Mouse (Mus musculus) embryonic facial prominence, embryonic 10.5 days (tissue): ENCODE measurements around the gene Slc25a34. TPM values are rescaled to one million over a fixed set of nuclear protein-coding genes. Genes with fewer than 3 reads are reported as not detected.

Experiments
- DNase-seq: peaks from one replicate; pipeline ENCODE4 v3.0.0-alpha.2; 2017; ENCODE audit warnings: low spot score
- H3K27ac ChIP-seq: fragments of 300-500 bp; sonication (generic); replicated peaks from 2 replicates; pipeline ENCODE4 v1.5.1; 2016; ENCODE audit warnings: mild to moderate bottlenecking
- H3K27me3 ChIP-seq: fragments of 300-500 bp; sonication (generic); replicated peaks from 2 replicates; pipeline ENCODE4 v1.6.1; 2016; ENCODE audit warnings: low read depth, mild to moderate bottlenecking; ENCODE audit not compliant: poor library complexity, severe bottlenecking
- H3K36me3 ChIP-seq: fragments of 300-500 bp; sonication (generic); replicated peaks from 2 replicates; pipeline ENCODE4 v1.6.1; 2016; ENCODE audit warnings: mild to moderate bottlenecking, moderate library complexity
- H3K4me1 ChIP-seq: fragments of 300-500 bp; sonication (generic); 2 replicates; pipeline ENCODE4 v1.6.1; 2016
- H3K4me3 ChIP-seq: fragments of 300-500 bp; sonication (generic); 2 replicates; pipeline ENCODE4 v1.5.1; 2016; ENCODE audit warnings: mild to moderate bottlenecking, moderate library complexity
- H3K9me3 ChIP-seq: fragments of 300-500 bp; sonication (generic); 2 replicates; pipeline ENCODE4 v1.6.1; 2016; ENCODE audit warnings: mild to moderate bottlenecking
- WGBS: fragments of 180-500 bp; shearing (Covaris S2); methylation state at CpG from one replicate; pipeline ENCODE4 v1.1.7; 2016; 5-methylcytosine and 5-hydroxymethylcytosine counted together
- polyA plus RNA-seq: library from polyadenylated mRNA; unstranded; fragments of >200 nt; fragmentation: Nextera tagmentation; extraction: Ambion mirVana; gene quantifications from 2 replicates; pipeline ENCODE4 v1.2.1, GENCODE M21; 2016

Gene Slc25a34
- polyA plus RNA-seq, 1 experiment from 2014 or later: 0.09 TPM

DNA sequence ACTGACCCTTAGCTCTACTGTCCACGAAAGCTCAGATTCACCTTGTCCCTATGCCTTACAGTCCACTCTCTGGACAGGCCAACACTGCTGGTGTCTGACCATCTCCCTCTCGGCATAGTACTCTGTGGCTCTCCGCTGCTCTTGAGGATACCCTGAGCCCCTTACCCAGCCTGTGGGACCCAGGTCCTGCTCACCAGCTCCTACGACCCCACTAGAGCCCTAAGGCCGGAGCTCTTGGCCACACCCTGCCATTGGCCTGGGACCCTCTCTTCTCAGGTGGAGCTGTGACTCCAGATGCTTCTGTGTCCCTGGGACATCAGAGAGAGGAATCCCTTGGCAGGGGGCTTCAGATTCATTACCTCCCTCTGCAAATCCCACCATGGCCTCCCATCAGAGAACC is 18.2 kb downstream of the Slc25a34 start:
- Histone ChIP-seq H3K36me3 (no peaks in the 10 kb centered on the region), H3K9me3 (no peaks in the 10 kb centered on the region), H3K27me3 (peaks cover 14% of the 10 kb centered on the region), H3K4me1 (peaks cover 26% of the 10 kb centered on the region), H3K27ac (no peak overlapping the region), H3K4me3 (no peak overlapping the region)
- no peak for DNase-seq
- WGBS: 94% methylated on average over 5 of the region's 5 CpGs

DNA sequence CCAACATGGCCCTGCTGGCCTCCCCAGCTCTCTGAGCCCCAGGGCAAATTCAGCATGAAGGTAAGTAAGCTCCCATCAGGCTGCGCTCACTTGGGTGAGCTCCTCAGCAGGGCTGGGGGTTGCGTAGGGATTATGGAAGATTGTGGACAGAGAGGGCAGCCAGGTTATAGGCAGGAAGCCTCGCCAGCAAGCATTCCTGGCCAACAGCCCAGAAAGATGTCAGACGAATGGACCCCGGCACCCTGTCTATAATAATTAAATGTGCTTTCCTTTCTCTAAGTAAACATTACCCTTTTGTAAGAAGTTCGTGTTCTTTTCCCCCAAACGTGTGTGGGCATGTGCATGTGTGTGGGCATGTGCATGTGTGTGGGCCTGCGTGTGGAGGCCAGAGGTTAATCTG is 19.1 kb downstream of the Slc25a34 start:
- 75% methylated on average over 8 of the region's 8 CpGs for WGBS
- H3K9me3 ChIP-seq: no peaks in the 10 kb centered on the region
- H3K36me3 ChIP-seq: no peaks in the 10 kb centered on the region
- no peak for DNase-seq
- no peak overlapping the region for H3K4me3 ChIP-seq
- 0 out of 2 replicates have a peak overlapping the region, but pooled peaks have one; percentile 48 for H3K27ac ChIP-seq
- H3K4me1 ChIP-seq: peaks cover 35% of the 10 kb centered on the region
- H3K27me3 ChIP-seq: peaks cover 23% of the 10 kb centered on the region

DNA sequence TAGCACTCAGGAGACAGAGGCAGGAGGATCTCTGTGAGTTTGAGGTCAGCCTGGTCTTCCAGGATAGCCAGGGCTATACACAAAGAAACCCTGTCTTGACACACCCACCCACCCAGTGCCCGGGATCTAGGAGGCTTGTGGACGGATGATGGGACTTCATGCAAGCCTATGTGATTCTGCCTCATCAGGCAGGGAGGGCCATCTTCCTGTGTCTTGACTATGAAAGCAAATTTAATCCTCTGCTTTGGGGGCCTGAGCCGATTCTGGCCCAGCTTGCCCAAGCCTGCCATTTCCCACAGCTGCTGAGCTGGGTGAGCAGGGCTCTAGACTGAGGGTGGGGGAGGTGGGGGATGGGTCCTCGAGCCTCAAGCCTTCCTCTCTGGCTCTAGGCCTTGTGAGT is 19.7 kb downstream of the Slc25a34 start:
- WGBS: 70% methylated on average over 4 of the region's 4 CpGs
- Histone ChIP-seq H3K9me3 (no peaks in the 10 kb centered on the region), H3K27me3 (peaks cover 28% of the 10 kb centered on the region), H3K36me3 (no peaks in the 10 kb centered on the region), H3K4me3 (no peak overlapping the region), H3K27ac (peak overlapping the region; percentile 48; the same call in 1 of the 2 replicates), H3K4me1 (peaks cover 41% of the 10 kb centered on the region)
- no peak for DNase-seq

DNA sequence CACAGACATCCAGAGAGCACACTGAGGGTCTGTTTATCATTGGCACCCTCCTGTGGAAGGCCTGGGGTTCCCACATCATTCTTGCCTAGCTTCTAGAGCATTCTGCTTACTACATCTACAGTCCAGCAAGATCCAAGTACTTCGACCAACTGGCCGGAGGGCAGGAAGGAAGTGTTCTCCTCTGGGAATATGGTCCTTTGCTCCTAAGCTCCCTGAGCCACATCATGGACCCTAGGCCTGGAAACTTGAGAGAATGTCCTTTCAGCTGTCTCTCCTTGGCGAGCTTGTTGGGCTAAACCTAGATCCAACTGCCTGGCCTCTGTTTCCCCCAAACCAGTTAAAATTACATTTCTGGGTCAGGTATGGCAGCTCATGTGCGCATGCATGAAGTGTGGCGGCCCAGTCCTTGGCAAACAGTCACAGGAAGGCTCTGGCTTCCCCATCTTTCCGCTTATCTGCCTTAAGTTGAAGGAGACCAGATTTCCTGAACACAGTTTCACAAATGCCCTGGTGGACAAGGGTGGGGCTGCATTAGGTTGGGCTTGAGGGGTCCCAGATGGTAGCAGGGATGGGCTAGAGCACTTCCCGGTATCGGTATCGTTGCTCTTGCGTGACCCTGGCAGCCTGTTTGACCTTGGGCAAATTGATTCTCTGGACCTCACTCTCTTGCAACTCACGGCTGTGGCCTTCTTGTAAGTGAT is 20.9 kb downstream of the Slc25a34 start:
- H3K27ac ChIP-seq: no peak overlapping the region
- no peak for DNase-seq
- H3K27me3 ChIP-seq: peaks cover 28% of the 10 kb centered on the region
- WGBS: 74% methylated on average over 11 of the region's 11 CpGs
- no peak overlapping the region for H3K4me3 ChIP-seq
- no peaks in the 10 kb centered on the region for H3K36me3 ChIP-seq
- peaks cover 54% of the 10 kb centered on the region for H3K4me1 ChIP-seq
- H3K9me3 ChIP-seq: no peaks in the 10 kb centered on the region

DNA sequence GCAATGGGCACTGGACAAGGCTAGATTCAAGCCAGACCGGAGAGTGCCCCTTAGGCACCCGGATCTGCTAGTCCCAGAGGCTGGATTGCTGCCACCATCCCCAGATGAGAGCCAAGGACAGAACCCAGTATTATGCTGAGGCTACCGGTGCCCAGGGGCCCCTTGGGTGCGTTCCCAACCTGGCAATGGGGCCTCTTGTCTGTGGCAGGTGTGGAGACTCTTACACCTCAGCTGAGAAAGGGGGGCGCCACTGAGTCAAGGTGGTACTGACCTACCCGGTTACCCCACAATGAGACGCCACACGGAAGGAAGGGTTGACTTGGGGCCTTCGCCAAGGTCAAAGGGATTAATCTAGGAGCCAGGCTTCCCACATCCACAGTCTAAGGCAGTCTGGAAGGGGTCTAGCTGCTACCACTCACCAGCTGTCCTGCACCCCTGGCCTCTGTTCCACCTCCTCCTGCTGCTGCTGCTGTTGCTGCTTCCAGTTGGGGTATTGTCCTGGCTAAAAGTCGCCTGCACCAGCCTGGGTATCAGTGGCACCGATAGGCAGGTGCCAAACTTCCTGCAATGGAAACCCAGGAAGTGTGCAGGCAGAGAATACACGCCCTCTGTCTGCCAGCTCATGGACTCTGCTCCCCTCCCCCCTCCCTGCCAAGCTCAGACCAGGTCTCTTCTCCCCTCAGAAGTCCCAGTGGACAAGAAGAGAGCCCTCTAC is 22.3 kb downstream of the Slc25a34 start:
- Histone ChIP-seq H3K4me3 (no peak overlapping the region), H3K36me3 (peaks cover 6% of the 10 kb centered on the region), H3K27me3 (peaks cover 28% of the 10 kb centered on the region), H3K4me1 (peaks cover 62% of the 10 kb centered on the region), H3K27ac (no peak overlapping the region), H3K9me3 (no peaks in the 10 kb centered on the region)
- WGBS: 77% methylated on average over 12 of the region's 12 CpGs
- no peak for DNase-seq

DNA sequence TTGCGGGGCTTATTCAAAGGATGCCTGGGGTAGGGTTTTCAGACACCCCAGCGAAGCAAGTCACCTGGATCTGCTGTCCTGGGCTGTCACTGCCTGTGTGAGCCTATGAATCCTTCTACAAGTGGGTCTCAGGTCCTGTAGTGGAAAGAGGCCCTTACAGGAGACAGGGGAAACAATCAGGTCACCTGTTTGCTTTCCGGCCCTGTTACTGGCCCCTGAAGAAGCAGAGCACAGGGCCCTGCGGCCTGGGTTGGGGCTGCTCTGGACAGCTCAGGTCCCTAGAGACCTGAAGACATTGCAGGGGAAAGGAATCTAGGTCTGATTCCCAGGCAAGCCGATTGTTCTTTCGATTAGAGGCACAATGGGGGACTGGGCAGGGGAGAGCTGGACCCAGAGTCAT is 23.3 kb downstream of the Slc25a34 start:
- H3K27me3 ChIP-seq: peaks cover 28% of the 10 kb centered on the region
- peak overlapping the region; percentile 67 for H3K4me3 ChIP-seq

DNA sequence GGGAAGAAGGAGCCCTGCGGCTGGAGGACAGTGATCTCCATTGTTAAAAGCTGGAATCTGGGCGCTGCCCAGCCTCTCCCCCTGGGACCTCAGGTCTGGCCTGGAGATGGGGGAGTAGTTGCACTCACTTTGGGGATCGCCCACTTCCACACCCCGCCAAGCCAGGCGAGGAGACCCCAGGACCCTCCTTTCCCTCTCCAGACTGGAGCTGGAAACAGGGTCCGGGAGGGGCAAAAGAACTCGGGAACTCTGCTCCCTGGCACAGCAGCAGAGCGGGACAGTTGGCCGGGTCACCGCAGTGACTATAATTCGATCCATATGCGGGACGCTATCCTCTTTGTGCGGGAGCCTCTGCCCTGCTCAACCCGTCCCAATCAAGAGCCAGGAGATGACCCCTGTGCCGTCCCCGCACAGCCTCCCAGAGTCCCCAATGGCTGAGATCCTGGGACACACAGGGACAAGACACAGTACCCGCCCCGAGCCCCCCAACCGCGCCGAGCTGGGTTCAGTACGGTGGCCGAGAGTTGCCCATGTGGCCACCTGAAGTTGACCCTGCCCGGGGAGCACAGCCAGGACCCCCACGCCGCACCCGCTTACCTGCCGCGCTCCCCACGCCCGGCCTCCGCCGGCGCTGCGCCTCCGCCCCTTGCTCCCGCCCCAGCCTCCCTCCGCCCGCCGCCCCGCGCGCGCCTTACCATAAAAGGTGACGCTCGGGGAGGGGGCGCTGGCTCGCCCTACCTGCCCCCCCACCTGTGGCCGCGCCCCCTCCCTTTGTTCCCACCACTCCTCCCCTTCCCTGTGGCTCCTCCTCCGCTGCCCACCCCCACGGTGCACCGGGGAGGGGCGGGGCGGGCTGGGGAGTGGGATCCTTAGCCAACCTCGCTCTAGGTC is 24.1 kb downstream of the Slc25a34 start:
- under 1% methylated on average over 57 of the region's 57 CpGs for WGBS
- H3K36me3 ChIP-seq: peaks cover 19% of the 10 kb centered on the region
- peaks cover 63% of the 10 kb centered on the region for H3K4me1 ChIP-seq
- H3K27me3 ChIP-seq: peaks cover 28% of the 10 kb centered on the region
- no peaks in the 10 kb centered on the region for H3K9me3 ChIP-seq
- H3K4me3 ChIP-seq: peak overlapping the region; percentile 67
- DNase-seq: peak; percentile 83
- peak overlapping the region; percentile 88 for H3K27ac ChIP-seq

More for the DNA sequence above, 23.3 kb downstream of the Slc25a34 start:
- H3K9me3 ChIP-seq: no peaks in the 10 kb centered on the region
- peaks cover 11% of the 10 kb centered on the region for H3K36me3 ChIP-seq
- peaks cover 65% of the 10 kb centered on the region for H3K4me1 ChIP-seq
- DNase-seq: peak; percentile 32
- 22% methylated on average over 6 of the region's 6 CpGs for WGBS
- peak overlapping the region; percentile 88 for H3K27ac ChIP-seq

DNA sequence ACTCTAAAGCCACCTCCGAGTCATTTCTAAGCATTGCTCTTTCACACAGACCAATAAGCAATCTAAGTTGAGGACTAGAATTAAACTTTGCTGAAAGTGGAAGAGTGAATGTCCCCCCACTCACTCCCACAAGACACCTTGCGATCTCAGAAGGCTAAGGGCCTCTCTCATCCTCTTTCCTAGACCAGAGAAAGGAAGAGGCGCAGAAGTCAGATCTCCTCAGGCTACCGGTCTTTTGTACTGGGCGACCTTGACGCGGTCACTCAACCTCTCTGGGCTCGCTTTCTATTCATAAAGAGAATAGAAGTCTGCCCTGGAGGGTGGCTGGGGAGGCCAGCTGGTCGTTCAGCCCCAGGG is 24.7 kb downstream of the Slc25a34 start:
- Histone ChIP-seq H3K27ac (peak overlapping the region; percentile 88), H3K9me3 (no peaks in the 10 kb centered on the region), H3K27me3 (peaks cover 28% of the 10 kb centered on the region), H3K4me1 (peaks cover 57% of the 10 kb centered on the region), H3K36me3 (peaks cover 26% of the 10 kb centered on the region), H3K4me3 (peak overlapping the region; percentile 67)
- under 1% methylated on average over 9 of the region's 9 CpGs for WGBS
- DNase-seq: no peak

DNA sequence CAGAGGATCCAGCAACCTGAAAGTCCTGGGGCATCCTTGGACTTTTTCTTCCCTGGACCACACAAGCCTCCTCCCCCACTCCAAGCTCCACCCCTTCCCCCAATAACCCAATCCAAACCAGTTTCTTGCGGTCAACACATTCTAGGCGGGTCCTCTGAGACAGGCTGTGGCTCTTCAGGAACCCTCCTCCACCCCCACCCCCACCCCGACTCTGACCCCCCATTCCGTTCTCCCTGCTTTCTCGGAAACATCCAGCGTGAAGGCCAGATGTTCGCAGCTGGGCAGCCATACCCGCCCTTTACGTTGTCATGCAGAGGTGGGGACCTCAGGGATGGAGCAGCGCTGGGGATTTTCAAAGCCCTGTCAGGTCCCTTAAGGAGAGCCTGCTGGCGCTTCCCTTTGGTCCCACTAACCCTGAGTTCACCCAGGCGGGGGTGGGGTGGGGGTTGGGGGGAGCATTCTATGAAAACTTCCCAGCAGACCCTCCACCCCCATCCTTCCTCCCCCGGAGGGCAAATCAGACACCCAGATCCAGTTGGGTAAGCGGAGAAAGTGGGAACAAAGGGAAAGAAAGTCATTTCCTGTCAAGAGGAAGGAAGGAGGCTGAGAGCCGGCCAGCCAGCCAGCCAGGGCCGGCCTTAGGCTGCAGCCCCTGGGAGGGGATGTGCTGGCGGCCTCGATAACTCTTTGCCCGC is 25.3 kb downstream of the Slc25a34 start:
- no peaks in the 10 kb centered on the region for H3K9me3 ChIP-seq
- peak overlapping the region; percentile 88 for H3K27ac ChIP-seq
- under 1% methylated on average over 19 of the region's 19 CpGs for WGBS
- DNase-seq: peak; percentile 78
- H3K4me1 ChIP-seq: peaks cover 57% of the 10 kb centered on the region
- peaks cover 28% of the 10 kb centered on the region for H3K27me3 ChIP-seq
- H3K4me3 ChIP-seq: peak overlapping the region; percentile 67
- peaks cover 28% of the 10 kb centered on the region for H3K36me3 ChIP-seq

DNA sequence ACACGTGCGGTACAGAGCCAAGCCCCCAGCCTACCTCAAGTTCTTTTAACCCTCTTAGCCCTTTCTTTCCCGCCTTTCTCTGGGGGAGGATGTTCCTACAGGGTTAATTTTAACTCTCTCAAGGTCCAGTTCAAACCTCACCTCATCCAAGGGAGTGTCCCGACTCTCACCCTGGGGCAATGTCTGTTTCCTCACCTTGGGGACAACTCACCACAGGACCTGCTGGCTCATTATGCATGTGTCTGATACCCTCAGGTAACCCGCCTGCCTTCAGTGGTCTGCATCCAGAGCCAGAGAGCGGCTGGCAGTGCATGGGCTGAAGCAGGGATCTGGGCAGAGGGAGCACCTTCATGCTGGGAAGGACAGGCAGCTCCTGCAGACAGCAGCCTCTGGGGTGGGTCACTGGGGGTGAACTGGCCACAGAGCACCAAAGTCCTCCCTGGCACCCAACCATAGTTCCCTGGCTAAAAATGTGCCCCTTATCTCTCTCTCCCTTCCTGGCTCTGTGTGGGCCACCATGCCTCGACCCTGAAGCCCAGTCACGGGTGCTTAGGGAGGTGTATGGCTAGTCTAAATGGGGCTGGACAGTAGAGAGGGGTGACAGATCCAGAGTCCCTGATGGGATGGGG is 26.8 kb downstream of the Slc25a34 start:
- no peak for DNase-seq
- H3K4me3 ChIP-seq: no peak overlapping the region
- peaks cover 42% of the 10 kb centered on the region for H3K36me3 ChIP-seq
- H3K4me1 ChIP-seq: peaks cover 50% of the 10 kb centered on the region
- H3K27me3 ChIP-seq: peaks cover 28% of the 10 kb centered on the region
- no peaks in the 10 kb centered on the region for H3K9me3 ChIP-seq
- 87% methylated on average over 8 of the region's 8 CpGs for WGBS
- H3K27ac ChIP-seq: peak overlapping the region; percentile 19; the same call in 1 of the 2 replicates

DNA sequence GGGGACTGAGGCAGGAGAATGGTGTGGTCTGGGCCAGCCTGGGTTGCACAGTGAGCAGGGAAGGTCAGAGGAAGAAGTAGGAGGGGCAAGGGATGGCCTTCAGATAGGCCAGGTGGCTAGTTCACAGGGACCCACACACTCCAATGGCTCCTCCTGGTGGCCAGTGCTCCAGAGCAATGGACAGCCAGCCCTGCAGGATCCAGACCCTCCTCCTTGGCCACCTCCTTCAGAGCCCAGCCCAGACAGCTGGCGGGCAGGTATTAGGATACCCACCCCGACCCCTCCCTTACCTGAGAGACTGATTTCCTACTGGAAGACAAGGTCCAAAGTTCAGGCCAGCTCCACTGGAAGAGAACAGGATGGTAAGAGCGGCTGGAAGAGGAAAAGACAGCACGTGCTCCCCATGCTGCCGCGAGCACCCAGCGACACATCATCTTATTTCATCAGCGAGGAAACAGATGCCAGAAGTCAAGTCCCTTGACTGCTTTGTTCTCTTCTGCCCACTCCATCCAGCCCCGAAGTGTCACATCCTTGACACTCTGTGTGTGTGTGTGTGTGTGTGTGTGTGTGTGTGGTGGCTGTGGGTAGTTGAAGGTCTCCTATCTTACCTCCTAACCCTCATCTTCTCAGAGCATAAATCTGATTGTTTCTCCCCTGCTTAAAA is 27.9 kb downstream of the Slc25a34 start:
- peaks cover 42% of the 10 kb centered on the region for H3K4me1 ChIP-seq
- no peaks in the 10 kb centered on the region for H3K9me3 ChIP-seq
- peaks cover 18% of the 10 kb centered on the region for H3K27me3 ChIP-seq
- no peak overlapping the region for H3K4me3 ChIP-seq
- no peak for DNase-seq
- H3K36me3 ChIP-seq: peaks cover 53% of the 10 kb centered on the region
- no peak overlapping the region for H3K27ac ChIP-seq
- 84% methylated on average over 9 of the region's 9 CpGs for WGBS
